Mouse (Mus musculus) intestine, embryonic 15.5 days (tissue): ENCODE measurements around the gene Agap1. TPM values are rescaled to one million over a fixed set of nuclear protein-coding genes. Genes with fewer than 3 reads are reported as not detected.

Source experiments
- ATAC-seq: fragments of 200-750 bp; cut with Nextera tagmentation; 2 replicates; pipeline ENCODE4 v1.8.0; 2017; ENCODE audit warnings: moderate TSS enrichment, moderate library complexity
- H3K27ac ChIP-seq: fragments of 300-500 bp; sonication (generic); 2 replicates; pipeline ENCODE4 v1.5.1; 2015; ENCODE audit warnings: mild to moderate bottlenecking, inconsistent platforms
- H3K27me3 ChIP-seq: fragments of 300-500 bp; sonication (generic); replicated peaks from 2 replicates; pipeline ENCODE4 v1.6.1; 2015; ENCODE audit warnings: inconsistent platforms
- H3K36me3 ChIP-seq: fragments of 300-500 bp; sonication (generic); 2 replicates; pipeline ENCODE4 v1.6.1; 2015; ENCODE audit warnings: inconsistent platforms
- H3K4me1 ChIP-seq: fragments of 300-500 bp; sonication (generic); replicated peaks from 2 replicates; pipeline ENCODE4 v1.6.1; 2015; ENCODE audit warnings: inconsistent platforms
- H3K4me2 ChIP-seq: fragments of 300-500 bp; sonication (generic); replicated peaks from 2 replicates; pipeline ENCODE4 v1.6.1; 2015; ENCODE audit warnings: mild to moderate bottlenecking, inconsistent platforms
- H3K4me3 ChIP-seq: fragments of 300-500 bp; sonication (generic); replicated peaks from 2 replicates; pipeline ENCODE4 v1.5.1; 2015; ENCODE audit warnings: inconsistent platforms
- H3K9ac ChIP-seq: fragments of 300-500 bp; sonication (generic); 2 replicates; pipeline ENCODE4 v1.6.1; 2015; ENCODE audit warnings: inconsistent platforms
- H3K9me3 ChIP-seq: fragments of 300-500 bp; sonication (generic); 2 replicates; pipeline ENCODE4 v1.6.1; 2016; ENCODE audit warnings: inconsistent platforms
- WGBS: fragments of 180-500 bp; shearing (Covaris S2); methylation state at CpG from one replicate; pipeline ENCODE4 v1.1.7; 2015; 5-methylcytosine and 5-hydroxymethylcytosine counted together
- polyA plus RNA-seq: library from polyadenylated mRNA; unstranded; fragments of >200 nt; fragmentation: Nextera tagmentation; extraction: Ambion mirVana; gene quantifications from 2 replicates; pipeline ENCODE4 v1.2.1, GENCODE M21; 2015

Agap1 gene
- polyA plus RNA-seq, 1 experiment from 2014 or later, result 9.4 TPM

- Histone ChIP-seq H3K27me3 (no peaks in the 10 kb centered on the region), H3K4me2 (no peak overlapping the region), H3K9ac (no peak overlapping the region), H3K27ac (no peak overlapping the region), H3K9me3 (no peaks in the 10 kb centered on the region), H3K4me3 (no peak overlapping the region), H3K4me1 (0 out of 2 replicates have a peak, but pooled peaks cover 2% of the 10 kb centered on the region), H3K36me3 (no peaks in the 10 kb centered on the region)
- no peak for ATAC-seq
- WGBS, result 82% methylated on average over 8 of the region's 8 CpGs
Measured at GRCm38 (mm10) chr1:89621952-89622351, 167.3 kb downstream of the Agap1 start.

GRCm38 (mm10) chr1:89622801-89623200 lies 168.2 kb downstream of the Agap1 start:
- Histone ChIP-seq H3K9me3 (no peaks in the 10 kb centered on the region), H3K4me1 (0 out of 2 replicates have a peak, but pooled peaks cover 2% of the 10 kb centered on the region)
- WGBS, result 82% methylated on average over 7 of the region's 7 CpGs

GRCm38 (mm10) chr1:89625312-89625711 lies 170.7 kb downstream of the Agap1 start:
- WGBS, result 79% methylated on average over 4 of the region's 4 CpGs
- H3K4me3 ChIP-seq, result no peak overlapping the region
- H3K4me2 ChIP-seq, result no peak overlapping the region
- no peak for ATAC-seq
- H3K27me3 ChIP-seq, result no peaks in the 10 kb centered on the region
- 0 out of 2 replicates have a peak, but pooled peaks cover 2% of the 10 kb centered on the region for H3K4me1 ChIP-seq
- no peaks in the 10 kb centered on the region for H3K9me3 ChIP-seq
- H3K27ac ChIP-seq, result no peak overlapping the region
- no peak overlapping the region for H3K9ac ChIP-seq
- no peaks in the 10 kb centered on the region for H3K36me3 ChIP-seq

More at GRCm38 (mm10) chr1:89622801-89623200, 168.2 kb downstream of the Agap1 start:
- Histone ChIP-seq H3K9ac (no peak overlapping the region), H3K36me3 (no peaks in the 10 kb centered on the region), H3K4me3 (no peak overlapping the region), H3K27ac (no peak overlapping the region), H3K27me3 (no peaks in the 10 kb centered on the region), H3K4me2 (no peak overlapping the region)
- ATAC-seq, result no peak

GRCm38 (mm10) chr1:89625967-89626366 lies 171.4 kb downstream of the Agap1 start:
- Histone ChIP-seq H3K4me2 (no peak overlapping the region), H3K4me3 (no peak overlapping the region), H3K9ac (no peak overlapping the region), H3K4me1 (no peaks in the 10 kb centered on the region), H3K36me3 (no peaks in the 10 kb centered on the region), H3K27ac (no peak overlapping the region), H3K27me3 (no peaks in the 10 kb centered on the region), H3K9me3 (no peaks in the 10 kb centered on the region)
- 94% methylated on average over 7 of the region's 7 CpGs for WGBS
- ATAC-seq, result no peak

GRCm38 (mm10) chr1:89626940-89627339 lies 172.3 kb downstream of the Agap1 start:
- ATAC-seq, result peak; percentile 44; the same call in 1 of the 2 replicates
- H3K9me3 ChIP-seq, result no peaks in the 10 kb centered on the region
- no peak overlapping the region for H3K4me3 ChIP-seq
- no peak overlapping the region for H3K9ac ChIP-seq
- H3K4me1 ChIP-seq, result no peaks in the 10 kb centered on the region
- WGBS, result 73% methylated on average over 10 of the region's 10 CpGs
- no peaks in the 10 kb centered on the region for H3K27me3 ChIP-seq
- no peak overlapping the region for H3K27ac ChIP-seq
- H3K4me2 ChIP-seq, result no peak overlapping the region
- no peaks in the 10 kb centered on the region for H3K36me3 ChIP-seq

GRCm38 (mm10) chr1:89627650-89628049 lies 173.0 kb downstream of the Agap1 start:
- H3K27me3 ChIP-seq, result no peaks in the 10 kb centered on the region
- H3K4me3 ChIP-seq, result no peak overlapping the region
- no peak overlapping the region for H3K27ac ChIP-seq
- H3K9me3 ChIP-seq, result no peaks in the 10 kb centered on the region
- WGBS, result 67% methylated on average over 3 of the region's 3 CpGs
- ATAC-seq, result no peak
- no peaks in the 10 kb centered on the region for H3K4me1 ChIP-seq
- H3K9ac ChIP-seq, result no peak overlapping the region
- no peak overlapping the region for H3K4me2 ChIP-seq
- no peaks in the 10 kb centered on the region for H3K36me3 ChIP-seq

- H3K36me3 ChIP-seq, result 0 out of 2 replicates have a peak, but pooled peaks cover 3% of the 10 kb centered on the region
- no peak overlapping the region for H3K9ac ChIP-seq
- no peak overlapping the region for H3K27ac ChIP-seq
- H3K4me2 ChIP-seq, result no peak overlapping the region
- ATAC-seq, result no peak
- WGBS, result 81% methylated on average over 4 of the region's 4 CpGs
- H3K4me1 ChIP-seq, result no peaks in the 10 kb centered on the region
- H3K27me3 ChIP-seq, result no peaks in the 10 kb centered on the region
- no peaks in the 10 kb centered on the region for H3K9me3 ChIP-seq
- no peak overlapping the region for H3K4me3 ChIP-seq
Measured at GRCm38 (mm10) chr1:89630836-89631235, 176.2 kb downstream of the Agap1 start.

- 26% methylated on average over 1 of the region's 1 CpGs for WGBS
- no peaks in the 10 kb centered on the region for H3K27me3 ChIP-seq
- H3K27ac ChIP-seq, result no peak overlapping the region
- H3K4me3 ChIP-seq, result no peak overlapping the region
- H3K36me3 ChIP-seq, result 0 out of 2 replicates have a peak, but pooled peaks cover 3% of the 10 kb centered on the region
- no peak overlapping the region for H3K9ac ChIP-seq
- H3K4me2 ChIP-seq, result no peak overlapping the region
- H3K4me1 ChIP-seq, result no peaks in the 10 kb centered on the region
- ATAC-seq, result no peak
- no peaks in the 10 kb centered on the region for H3K9me3 ChIP-seq
Measured at GRCm38 (mm10) chr1:89631747-89632146, 177.1 kb downstream of the Agap1 start.

- no peak overlapping the region for H3K9ac ChIP-seq
- H3K4me2 ChIP-seq, result no peak overlapping the region
- 75% methylated on average over 14 of the region's 14 CpGs for WGBS
- no peaks in the 10 kb centered on the region for H3K27me3 ChIP-seq
- H3K4me3 ChIP-seq, result no peak overlapping the region
- ATAC-seq, result no peak
- H3K4me1 ChIP-seq, result no peaks in the 10 kb centered on the region
- H3K36me3 ChIP-seq, result peaks cover 3% of the 10 kb centered on the region; the same call in 1 of the 2 replicates
- H3K27ac ChIP-seq, result no peak overlapping the region
- no peaks in the 10 kb centered on the region for H3K9me3 ChIP-seq
Measured at GRCm38 (mm10) chr1:89634055-89634454, 179.4 kb downstream of the Agap1 start.

GRCm38 (mm10) chr1:89635131-89635530 lies 180.5 kb downstream of the Agap1 start:
- Histone ChIP-seq H3K9me3 (no peaks in the 10 kb centered on the region), H3K4me3 (no peak overlapping the region), H3K9ac (no peak overlapping the region), H3K4me2 (no peak overlapping the region), H3K27me3 (no peaks in the 10 kb centered on the region), H3K4me1 (no peaks in the 10 kb centered on the region), H3K27ac (no peak overlapping the region), H3K36me3 (peaks cover 3% of the 10 kb centered on the region; the same call in 1 of the 2 replicates)
- peak; percentile 78 for ATAC-seq
- WGBS, result 83% methylated on average over 2 of the region's 2 CpGs

- 90% methylated on average over 4 of the region's 4 CpGs for WGBS
- Histone ChIP-seq H3K4me2 (no peak overlapping the region), H3K9me3 (no peaks in the 10 kb centered on the region), H3K4me1 (no peaks in the 10 kb centered on the region), H3K27ac (no peak overlapping the region), H3K27me3 (no peaks in the 10 kb centered on the region), H3K9ac (no peak overlapping the region), H3K4me3 (no peak overlapping the region), H3K36me3 (peaks cover 3% of the 10 kb centered on the region; the same call in 1 of the 2 replicates)
- no peak for ATAC-seq
Measured at GRCm38 (mm10) chr1:89637670-89638069, 183.1 kb downstream of the Agap1 start.

- ATAC-seq, result peak; percentile 84
Measured at GRCm38 (mm10) chr1:89643445-89644100, 189.0 kb downstream of the Agap1 start.

GRCm38 (mm10) chr1:89644120-89644519 lies 189.5 kb downstream of the Agap1 start:
- Histone ChIP-seq H3K36me3 (no peaks in the 10 kb centered on the region), H3K4me2 (peak overlapping the region; percentile 17; the same call in 1 of the 2 replicates), H3K27me3 (no peaks in the 10 kb centered on the region), H3K9me3 (no peaks in the 10 kb centered on the region), H3K4me1 (peaks cover 5% of the 10 kb centered on the region; the same call in 1 of the 2 replicates), H3K9ac (no peak overlapping the region), H3K4me3 (no peak overlapping the region), H3K27ac (0 out of 2 replicates have a peak overlapping the region, but pooled peaks have one; percentile 27)
- WGBS, result 62% methylated on average over 11 of the region's 11 CpGs
- 0 out of 2 replicates have a peak, but pooled peaks have one; percentile 12 for ATAC-seq

More at GRCm38 (mm10) chr1:89643445-89644100, 189.0 kb downstream of the Agap1 start:
- no peaks in the 10 kb centered on the region for H3K36me3 ChIP-seq
- peaks cover 5% of the 10 kb centered on the region; the same call in 1 of the 2 replicates for H3K4me1 ChIP-seq
- no peaks in the 10 kb centered on the region for H3K9me3 ChIP-seq
- no peak overlapping the region for H3K4me3 ChIP-seq
- H3K27me3 ChIP-seq, result no peaks in the 10 kb centered on the region
- 0 out of 2 replicates have a peak overlapping the region, but pooled peaks have one; percentile 27 for H3K27ac ChIP-seq
- no peak overlapping the region for H3K9ac ChIP-seq
- H3K4me2 ChIP-seq, result peak overlapping the region; percentile 17; the same call in 1 of the 2 replicates
- 50% methylated on average over 8 of the region's 8 CpGs for WGBS
